Mouse (Mus musculus) A20 (cell line): ENCODE results near the gene Rcor2.

Experiments used
- DNase-seq: peaks from one replicate; pipeline ENCODE4 v3.0.0-alpha.2; 2011; ENCODE audit warnings: low read depth, low spot score

Rcor2 gene

GRCm38 (mm10) chr19:7317716-7318115 is 50.6 kb downstream of the Rcor2 start:
- DNase-seq: no peak

DNA sequence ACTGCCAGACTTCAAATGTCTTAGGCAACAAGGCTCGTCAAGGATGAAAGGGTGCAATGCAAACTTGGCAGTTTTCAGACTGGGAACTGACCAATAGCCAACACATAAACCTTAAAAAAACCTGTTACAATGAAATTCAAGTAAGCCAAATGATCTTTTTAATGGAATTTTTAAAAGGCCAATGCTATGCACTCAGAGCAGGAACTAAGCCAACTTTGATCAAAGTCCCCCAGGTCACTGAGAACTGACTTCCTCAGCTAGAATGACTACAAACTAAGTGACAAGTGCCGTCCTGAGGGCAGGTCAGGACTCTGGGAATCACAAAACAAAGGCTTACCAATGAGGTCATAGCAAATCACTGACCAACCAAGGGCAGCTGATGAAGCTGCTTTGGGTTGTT is 53.1 kb downstream of the Rcor2 start:
- DNase-seq: no peak

DNA sequence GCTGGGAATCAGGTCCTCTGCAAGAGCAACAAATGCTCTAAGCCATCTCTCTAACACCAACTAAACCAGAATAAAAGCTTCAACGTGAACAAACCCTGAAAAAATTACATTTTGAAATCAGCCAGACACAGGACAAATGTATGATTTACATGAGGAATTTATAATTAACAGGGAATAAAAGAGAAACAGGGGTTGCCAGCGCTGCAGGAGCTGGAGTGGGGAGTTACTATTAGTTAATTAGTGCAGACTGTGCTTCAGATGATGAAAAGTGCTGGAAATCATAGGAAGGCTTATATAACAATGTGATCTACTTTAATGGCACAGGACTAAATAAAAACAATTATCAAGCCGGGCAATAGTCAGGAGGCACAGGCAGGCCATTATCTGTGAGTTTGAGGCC is 54.3 kb downstream of the Rcor2 start:
- no peak for DNase-seq
